Mouse (Mus musculus) lung, adult 2 months (tissue): ENCODE results near the gene Kcnn1.
A peak's percentile ranks its signal among the peaks of the same experiment; 100 is the strongest.

ENCODE experiments used
- CTCF ChIP-seq: fragments of 200-500 bp; IDR thresholded peaks from 2 replicates; pipeline ENCODE4 v1.5.1; 2011; ENCODE audit warnings: mild to moderate bottlenecking, low read length, control low read depth; ENCODE audit not compliant: insufficient read depth
- POLR2A ChIP-seq: fragments of 200-500 bp; IDR thresholded peaks from 2 replicates; pipeline ENCODE4 v1.6.1; 2011; ENCODE audit warnings: low read depth, mild to moderate bottlenecking, control low read depth, low read length, borderline replicate concordance; ENCODE audit errors: extremely low read depth

- TF ChIP-seq POLR2A (no peak), CTCF (peak; percentile 92)
These were observed 41.6 kb downstream of the Kcnn1 start for GRCm38 (mm10) chr8:70821399-70821962.
